Mouse (Mus musculus) lung, embryonic 14.5 days (tissue): ENCODE measurements at regions not wholly inside any gene's neighbourhood (a gene's known extent, or its start where the extent isn't known, plus 50 kb on each side); places are given as distances from the start of the nearest gene placed in this dataset.

Experiments
- ATAC-seq: fragments of 200-750 bp; cut with Nextera tagmentation; 2 replicates; pipeline ENCODE4 v1.8.0; 2017; ENCODE audit warnings: mild to moderate bottlenecking, moderate TSS enrichment, moderate library complexity; ENCODE audit not compliant: insufficient read depth
- DNase-seq: peaks from one replicate; pipeline ENCODE4 v3.0.0-alpha.2; 2015
- H3K27ac ChIP-seq: fragments of 300-500 bp; sonication (generic); 2 replicates; pipeline ENCODE4 v1.5.1; 2014; ENCODE audit warnings: low read depth, mild to moderate bottlenecking, moderate library complexity
- H3K27me3 ChIP-seq: fragments of 300-500 bp; sonication (generic); 2 replicates; pipeline ENCODE4 v1.6.1; 2014; ENCODE audit warnings: low read length, control low read depth; ENCODE audit not compliant: insufficient read depth
- H3K36me3 ChIP-seq: fragments of 300-500 bp; sonication (generic); 2 replicates; pipeline ENCODE4 v1.6.1; 2014; ENCODE audit warnings: control low read depth; ENCODE audit not compliant: insufficient read depth
- H3K4me1 ChIP-seq: fragments of 300-500 bp; sonication (generic); 2 replicates; pipeline ENCODE4 v1.6.1; 2014; ENCODE audit warnings: antibody characterized with exemption, control low read depth; ENCODE audit not compliant: insufficient read depth
- H3K4me2 ChIP-seq: fragments of 300-500 bp; sonication (generic); 2 replicates; pipeline ENCODE4 v1.6.1; 2014; ENCODE audit warnings: mild to moderate bottlenecking
- H3K4me3 ChIP-seq: fragments of 300-500 bp; sonication (generic); 2 replicates; pipeline ENCODE4 v1.5.1; 2014; ENCODE audit warnings: low read depth, low read length
- H3K9ac ChIP-seq: fragments of 300-500 bp; sonication (generic); 2 replicates; pipeline ENCODE4 v1.6.1; 2014
- H3K9me3 ChIP-seq: fragments of 300-500 bp; sonication (generic); 2 replicates; pipeline ENCODE4 v1.6.1; 2016; ENCODE audit warnings: low read depth, low read length, control low read depth
- CTCF ChIP-seq: IDR thresholded peaks from 2 replicates; pipeline ENCODE4 v1.5.1; 2016; ENCODE audit warnings: antibody characterized with exemption, low read depth
- WGBS: fragments of 180-500 bp; shearing (Covaris S2); extraction: QIAGEN DNeasy Blood & Tissue Kit; methylation state at CpG from one replicate; pipeline ENCODE4 v1.1.7; 2014; 5-methylcytosine and 5-hydroxymethylcytosine counted together

GRCm38 (mm10) chr10:72056725-72057124, 597.9 kb upstream of the Zwint start:
- Histone ChIP-seq H3K9me3 (no peaks in the 10 kb centered on the region), H3K27me3 (no peaks in the 10 kb centered on the region), H3K4me1 (no peaks in the 10 kb centered on the region), H3K4me3 (no peak overlapping the region), H3K9ac (no peak overlapping the region), H3K27ac (no peak overlapping the region), H3K4me2 (no peak overlapping the region), H3K36me3 (no peaks in the 10 kb centered on the region)
- TF ChIP-seq CTCF: peak; percentile 26; the same call in 1 of the 2 replicates
- no peak for DNase-seq
- no peak for ATAC-seq
- WGBS: 72% methylated on average over 2 of the region's 2 CpGs

GRCm38 (mm10) chr10:72071185-72071718, 583.4 kb upstream of the Zwint start:
- no peak overlapping the region for H3K4me2 ChIP-seq
- H3K27ac ChIP-seq: no peak overlapping the region
- H3K9me3 ChIP-seq: no peaks in the 10 kb centered on the region
- TF ChIP-seq CTCF: no peak
- no peaks in the 10 kb centered on the region for H3K4me1 ChIP-seq
- no peaks in the 10 kb centered on the region for H3K36me3 ChIP-seq
- no peak overlapping the region for H3K4me3 ChIP-seq
- no peak overlapping the region for H3K9ac ChIP-seq
- no peaks in the 10 kb centered on the region for H3K27me3 ChIP-seq
- DNase-seq (no peak), ATAC-seq (no peak)

- Histone ChIP-seq H3K27me3 (no peaks in the 10 kb centered on the region), H3K4me2 (no peak overlapping the region), H3K4me3 (no peak overlapping the region), H3K9ac (no peak overlapping the region), H3K36me3 (no peaks in the 10 kb centered on the region), H3K27ac (no peak overlapping the region), H3K9me3 (no peaks in the 10 kb centered on the region), H3K4me1 (no peaks in the 10 kb centered on the region)
- DNase-seq (no peak), ATAC-seq (no peak)
- 93% methylated on average over 3 of the region's 3 CpGs for WGBS
- no peak for TF ChIP-seq CTCF
Observed at GRCm38 (mm10) chr10:72078363-72078762, 576.3 kb upstream of the Zwint start.

- DNase-seq (no peak), ATAC-seq (no peak)
- H3K27me3 ChIP-seq: no peaks in the 10 kb centered on the region
- no peaks in the 10 kb centered on the region for H3K36me3 ChIP-seq
- H3K27ac ChIP-seq: no peak overlapping the region
- TF ChIP-seq CTCF: no peak
- 30% methylated on average over 2 of the region's 2 CpGs for WGBS
- H3K9ac ChIP-seq: no peak overlapping the region
- no peak overlapping the region for H3K4me3 ChIP-seq
- no peaks in the 10 kb centered on the region for H3K9me3 ChIP-seq
- H3K4me2 ChIP-seq: no peak overlapping the region
- no peaks in the 10 kb centered on the region for H3K4me1 ChIP-seq
Observed at GRCm38 (mm10) chr10:72096951-72097350, 557.7 kb upstream of the Zwint start.

GRCm38 (mm10) chr10:72099156-72099812, 555.4 kb upstream of the Zwint start:
- Histone ChIP-seq H3K27me3 (no peaks in the 10 kb centered on the region), H3K9me3 (no peaks in the 10 kb centered on the region), H3K4me1 (no peaks in the 10 kb centered on the region), H3K4me3 (no peak overlapping the region), H3K36me3 (no peaks in the 10 kb centered on the region), H3K27ac (no peak overlapping the region), H3K9ac (no peak overlapping the region), H3K4me2 (no peak overlapping the region)
- TF ChIP-seq CTCF: no peak
- peak; percentile 3 for DNase-seq
- 42% methylated on average over 2 of the region's 2 CpGs for WGBS
- no peak for ATAC-seq

- Histone ChIP-seq H3K9me3 (no peaks in the 10 kb centered on the region), H3K36me3 (no peaks in the 10 kb centered on the region), H3K4me3 (no peak overlapping the region), H3K9ac (no peak overlapping the region), H3K4me2 (no peak overlapping the region), H3K4me1 (no peaks in the 10 kb centered on the region), H3K27me3 (no peaks in the 10 kb centered on the region), H3K27ac (no peak overlapping the region)
- DNase-seq (no peak), ATAC-seq (no peak)
- WGBS: 92% methylated on average over 2 of the region's 2 CpGs
- TF ChIP-seq CTCF: peak; percentile 21; the same call in 1 of the 2 replicates
Observed at GRCm38 (mm10) chr10:72119447-72119846, 535.2 kb upstream of the Zwint start.

- Histone ChIP-seq H3K27me3 (no peaks in the 10 kb centered on the region), H3K4me1 (no peaks in the 10 kb centered on the region), H3K4me2 (no peak overlapping the region), H3K36me3 (no peaks in the 10 kb centered on the region), H3K9ac (no peak overlapping the region), H3K9me3 (no peaks in the 10 kb centered on the region), H3K4me3 (no peak overlapping the region), H3K27ac (no peak overlapping the region)
- WGBS: 67% methylated on average over 2 of the region's 2 CpGs
- no peak for DNase-seq
- no peak for ATAC-seq
- no peak for TF ChIP-seq CTCF
Observed at GRCm38 (mm10) chr10:72132407-72132806, 522.2 kb upstream of the Zwint start.
